Mouse (Mus musculus) limb, embryonic 14.5 days (tissue): ENCODE results near the gene Ptprn2. TPM values are rescaled to one million over a fixed set of nuclear protein-coding genes. Genes with fewer than 3 reads are reported as not detected.

Source experiments
- ATAC-seq: fragments of 200-750 bp; cut with Nextera tagmentation; 2 replicates; pipeline ENCODE4 v1.8.0; 2017; ENCODE audit warnings: low read depth, moderate number of reproducible peaks, moderate TSS enrichment; ENCODE audit not compliant: low FRiP score
- DNase-seq: peaks from one replicate; pipeline ENCODE4 v3.0.0-alpha.2; 2015; ENCODE audit warnings: low spot score
- H3K27ac ChIP-seq: fragments of 300-500 bp; sonication (generic); replicated peaks from 2 replicates; pipeline ENCODE4 v1.5.1; 2014; ENCODE audit warnings: low read depth, mild to moderate bottlenecking, low read length, moderate library complexity, mixed read lengths
- H3K27me3 ChIP-seq: fragments of 300-500 bp; sonication (generic); 2 replicates; pipeline ENCODE4 v1.6.1; 2014; ENCODE audit warnings: low read length, mixed read lengths; ENCODE audit not compliant: control insufficient read depth, insufficient read depth
- H3K36me3 ChIP-seq: fragments of 300-500 bp; sonication (generic); 2 replicates; pipeline ENCODE4 v1.6.1; 2014; ENCODE audit warnings: mild to moderate bottlenecking, low read length, moderate library complexity, mixed read lengths; ENCODE audit not compliant: control insufficient read depth, insufficient read depth
- H3K4me1 ChIP-seq: fragments of 300-500 bp; sonication (generic); 2 replicates; pipeline ENCODE4 v1.6.1; 2014; ENCODE audit warnings: antibody characterized with exemption, low read length, mixed read lengths; ENCODE audit not compliant: control insufficient read depth, insufficient read depth
- H3K4me2 ChIP-seq: fragments of 300-500 bp; sonication (generic); replicated peaks from 2 replicates; pipeline ENCODE4 v1.6.1; 2014; ENCODE audit warnings: low read depth, mild to moderate bottlenecking, low read length, moderate library complexity; ENCODE audit not compliant: severe bottlenecking
- H3K4me3 ChIP-seq: fragments of 300-500 bp; sonication (generic); replicated peaks from 2 replicates; pipeline ENCODE4 v1.5.1; 2014; ENCODE audit warnings: low read length
- H3K9ac ChIP-seq: fragments of 300-500 bp; sonication (generic); 2 replicates; pipeline ENCODE4 v1.6.1; 2014; ENCODE audit warnings: mild to moderate bottlenecking, low read depth, low read length, moderate library complexity; ENCODE audit not compliant: severe bottlenecking
- H3K9me3 ChIP-seq: fragments of 300-500 bp; sonication (generic); 2 replicates; pipeline ENCODE4 v1.6.1; 2016; ENCODE audit warnings: low read length; ENCODE audit not compliant: control insufficient read depth
- POLR2A ChIP-seq: fragments of 200-500 bp; IDR thresholded peaks from 2 replicates; pipeline ENCODE4 v1.8.0; 2012; ENCODE audit warnings: inconsistent platforms, mild to moderate bottlenecking, moderate library complexity, borderline replicate concordance; ENCODE audit not compliant: insufficient read depth, insufficient read length; ENCODE audit errors: extremely low read depth
- WGBS: fragments of 180-500 bp; shearing (Covaris S2); extraction: QIAGEN DNeasy Blood & Tissue Kit; methylation state at CpG from one replicate; pipeline ENCODE4 v1.1.7; 2014; 5-methylcytosine and 5-hydroxymethylcytosine counted together
- polyA plus RNA-seq, 2 experiments: library from polyadenylated mRNA; depleted of rRNA in 1 of 2; stranded (reverse) in 1 of 2; unstranded in 1 of 2; fragments of >200 nt; fragmentation: Nextera tagmentation in 1 of 2; extraction: Ambion mirVana in 1 of 2; gene quantifications; 2 replicates each; pipeline versions ENCODE4 v1.2.1 to v1.2.3; 2012 to 2014

The Ptprn2 gene
- polyA plus RNA-seq, 2 experiments, result 0.08 to 0.65 TPM

GRCm38 (mm10) chr12:117149176-117149575, 663.7 kb downstream of the Ptprn2 start:
- no peak for ATAC-seq
- no peak overlapping the region for H3K27ac ChIP-seq
- H3K4me3 ChIP-seq, result no peak overlapping the region
- H3K27me3 ChIP-seq, result peaks cover 39% of the 10 kb centered on the region
- H3K9ac ChIP-seq, result no peak overlapping the region
- H3K4me1 ChIP-seq, result peaks cover 8% of the 10 kb centered on the region
- no peak overlapping the region for H3K4me2 ChIP-seq
- no peaks in the 10 kb centered on the region for H3K9me3 ChIP-seq
- no peak for DNase-seq
- TF ChIP-seq POLR2A, result no peak
- H3K36me3 ChIP-seq, result no peaks in the 10 kb centered on the region
- 13% methylated on average over 7 of the region's 7 CpGs for WGBS

DNA sequence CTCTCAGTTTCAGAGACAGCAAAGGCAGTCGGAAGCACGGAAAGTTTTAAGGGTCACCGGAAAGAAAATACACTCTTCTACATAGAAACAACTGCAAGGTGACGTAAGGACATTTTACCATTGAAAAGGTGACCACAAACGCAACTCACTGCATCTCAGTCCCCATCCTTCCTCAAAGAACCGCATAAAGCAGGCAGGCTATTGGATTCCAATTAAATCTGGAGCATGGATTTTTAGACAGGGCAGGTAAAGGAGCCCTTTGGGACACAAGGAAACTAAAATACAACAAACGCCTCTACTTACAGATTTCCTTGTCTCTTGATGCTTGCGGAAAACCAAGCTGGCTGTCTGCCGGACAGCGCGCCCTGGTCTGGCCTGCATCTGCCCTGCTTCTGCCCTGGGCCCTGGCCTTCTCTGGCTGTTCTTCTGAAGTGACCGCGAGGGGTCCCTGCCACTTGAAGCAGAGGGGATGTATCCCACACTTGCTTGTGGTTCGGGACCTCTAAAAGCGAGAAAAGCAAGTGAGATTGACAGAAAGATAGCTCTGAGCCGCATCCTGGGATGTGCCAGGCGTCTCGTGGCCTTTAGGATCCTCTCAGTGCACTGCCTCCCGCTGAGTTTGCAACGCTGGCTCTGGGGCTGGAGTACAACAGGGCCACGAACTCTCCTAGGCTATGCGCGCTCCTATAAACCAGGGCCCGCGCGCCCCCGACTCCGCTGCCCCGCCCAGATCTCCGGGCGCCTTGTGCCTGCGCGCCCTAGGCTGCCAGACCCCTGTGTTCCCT, 665.3 kb downstream of the Ptprn2 start:
- ATAC-seq (no peak), DNase-seq (no peak)
- H3K4me3 ChIP-seq, result 0 out of 2 replicates have a peak overlapping the region, but pooled peaks have one; percentile 14
- H3K4me1 ChIP-seq, result peaks cover 11% of the 10 kb centered on the region
- peaks cover 56% of the 10 kb centered on the region for H3K27me3 ChIP-seq
- H3K4me2 ChIP-seq, result peak overlapping the region; percentile 31
- TF ChIP-seq POLR2A, result no peak
- H3K36me3 ChIP-seq, result no peaks in the 10 kb centered on the region
- H3K9me3 ChIP-seq, result no peaks in the 10 kb centered on the region
- H3K27ac ChIP-seq, result no peak overlapping the region
- no peak overlapping the region; the same call in 1 of the 2 replicates for H3K9ac ChIP-seq
- WGBS, result 8% methylated on average over 33 of the region's 33 CpGs

DNA sequence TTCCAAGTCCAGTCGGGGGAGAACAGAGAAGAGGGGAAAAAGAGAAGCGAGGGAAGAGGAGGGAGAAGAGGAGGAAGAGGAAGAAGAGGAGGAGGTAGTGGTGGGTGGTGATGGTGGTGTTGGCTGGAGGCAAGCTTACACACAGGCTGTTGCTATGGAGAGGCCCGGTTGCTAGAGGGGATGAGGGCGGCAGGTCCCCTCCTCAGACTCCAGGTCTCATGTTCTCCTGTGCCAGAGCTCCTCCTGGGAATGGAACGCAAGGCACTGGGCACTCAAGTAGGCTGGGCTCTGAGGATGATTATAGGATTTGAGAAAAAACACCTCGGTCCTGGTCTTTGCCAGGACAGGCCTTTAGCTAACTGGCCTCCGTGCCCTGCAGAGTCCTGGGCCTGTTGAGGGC, 666.1 kb downstream of the Ptprn2 start:
- 13% methylated on average over 6 of the region's 7 CpGs for WGBS
- Histone ChIP-seq H3K9me3 (no peaks in the 10 kb centered on the region), H3K9ac (no peak overlapping the region), H3K4me1 (peaks cover 11% of the 10 kb centered on the region), H3K4me2 (0 out of 2 replicates have a peak overlapping the region, but pooled peaks have one; percentile 31), H3K36me3 (no peaks in the 10 kb centered on the region), H3K27me3 (peaks cover 62% of the 10 kb centered on the region), H3K4me3 (no peak overlapping the region), H3K27ac (no peak overlapping the region)
- DNase-seq, result no peak
- TF ChIP-seq POLR2A, result no peak
- no peak for ATAC-seq

GRCm38 (mm10) chr12:117152366-117153165, 667.0 kb downstream of the Ptprn2 start:
- TF ChIP-seq POLR2A, result no peak
- no peaks in the 10 kb centered on the region for H3K36me3 ChIP-seq
- no peaks in the 10 kb centered on the region for H3K9me3 ChIP-seq
- peak overlapping the region; percentile 61; the same call in 1 of the 2 replicates for H3K4me3 ChIP-seq
- peaks cover 71% of the 10 kb centered on the region for H3K27me3 ChIP-seq
- no peak for ATAC-seq
- H3K9ac ChIP-seq, result no peak overlapping the region
- DNase-seq, result no peak
- 7% methylated on average over 28 of the region's 28 CpGs for WGBS
- peak overlapping the region; percentile 88; the same call in 1 of the 2 replicates for H3K4me2 ChIP-seq
- H3K27ac ChIP-seq, result no peak overlapping the region
- peaks cover 11% of the 10 kb centered on the region for H3K4me1 ChIP-seq

DNA sequence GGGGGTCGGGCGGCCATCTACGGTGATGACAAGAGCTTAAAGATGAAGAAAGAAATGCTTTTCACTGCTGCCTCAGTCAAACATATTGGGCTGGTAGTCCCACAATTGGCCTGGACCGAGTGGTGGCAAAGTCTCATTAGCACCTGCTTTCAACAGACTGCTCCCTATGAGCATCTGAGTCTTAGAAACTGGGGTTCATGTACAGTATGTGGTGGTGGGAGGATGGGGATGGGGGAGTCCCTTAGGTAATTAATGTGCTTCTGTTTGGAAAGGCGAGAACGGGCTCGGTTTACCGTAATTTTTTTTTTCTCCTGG, 667.6 kb downstream of the Ptprn2 start:
- DNase-seq (no peak), ATAC-seq (0 out of 2 replicates have a peak, but pooled peaks have one; percentile 1)
- TF ChIP-seq POLR2A, result no peak
- H3K4me2 ChIP-seq, result peak overlapping the region; percentile 88
- H3K27me3 ChIP-seq, result peaks cover 76% of the 10 kb centered on the region
- peak overlapping the region; percentile 61 for H3K4me3 ChIP-seq
- 1% methylated on average over 7 of the region's 8 CpGs for WGBS
- peaks cover 11% of the 10 kb centered on the region for H3K4me1 ChIP-seq
- no peaks in the 10 kb centered on the region for H3K9me3 ChIP-seq
- H3K27ac ChIP-seq, result no peak overlapping the region
- H3K36me3 ChIP-seq, result no peaks in the 10 kb centered on the region
- no peak overlapping the region for H3K9ac ChIP-seq
